Mouse (Mus musculus) midbrain, embryonic 13.5 days (tissue): ENCODE measurements at regions not wholly inside any gene's neighbourhood (a gene's known extent, or its start where the extent isn't known, plus 50 kb on each side); places are given as distances from the start of the nearest gene placed in this dataset.
A peak's percentile ranks its signal among the peaks of the same experiment; 100 is the strongest.

Experiments
- ATAC-seq: fragments of 200-750 bp; cut with Nextera tagmentation; 2 replicates; pipeline ENCODE4 v1.8.0; 2017; ENCODE audit warnings: mild to moderate bottlenecking, moderate TSS enrichment, moderate library complexity
- H3K27ac ChIP-seq: fragments of 300-500 bp; sonication (generic); 2 replicates; pipeline ENCODE4 v1.5.1; 2015; ENCODE audit warnings: inconsistent platforms, mild to moderate bottlenecking, moderate library complexity
- H3K27me3 ChIP-seq: fragments of 300-500 bp; sonication (generic); 2 replicates; pipeline ENCODE4 v1.6.1; 2015; ENCODE audit warnings: mild to moderate bottlenecking, inconsistent platforms
- H3K36me3 ChIP-seq: fragments of 300-500 bp; sonication (generic); 2 replicates; pipeline ENCODE4 v1.6.1; 2015; ENCODE audit warnings: mild to moderate bottlenecking, inconsistent platforms
- H3K4me1 ChIP-seq: fragments of 300-500 bp; sonication (generic); replicated peaks from 2 replicates; pipeline ENCODE4 v1.6.1; 2015; ENCODE audit warnings: inconsistent platforms
- H3K4me2 ChIP-seq: fragments of 300-500 bp; sonication (generic); replicated peaks from 2 replicates; pipeline ENCODE4 v1.6.1; 2015; ENCODE audit warnings: moderate library complexity, mild to moderate bottlenecking, inconsistent platforms
- H3K4me3 ChIP-seq: fragments of 300-500 bp; sonication (generic); replicated peaks from 2 replicates; pipeline ENCODE4 v1.5.1; 2015; ENCODE audit warnings: mild to moderate bottlenecking, inconsistent platforms
- H3K9ac ChIP-seq: fragments of 300-500 bp; sonication (generic); replicated peaks from 2 replicates; pipeline ENCODE4 v1.6.1; 2015; ENCODE audit warnings: mild to moderate bottlenecking, inconsistent platforms
- H3K9me3 ChIP-seq: fragments of 300-500 bp; sonication (generic); 2 replicates; pipeline ENCODE4 v1.6.1; 2016; ENCODE audit warnings: mild to moderate bottlenecking, inconsistent platforms
- WGBS: fragments of 180-500 bp; shearing (Covaris S2); methylation state at CpG from one replicate; pipeline ENCODE4 v1.1.7; 2015; 5-methylcytosine and 5-hydroxymethylcytosine counted together

DNA sequence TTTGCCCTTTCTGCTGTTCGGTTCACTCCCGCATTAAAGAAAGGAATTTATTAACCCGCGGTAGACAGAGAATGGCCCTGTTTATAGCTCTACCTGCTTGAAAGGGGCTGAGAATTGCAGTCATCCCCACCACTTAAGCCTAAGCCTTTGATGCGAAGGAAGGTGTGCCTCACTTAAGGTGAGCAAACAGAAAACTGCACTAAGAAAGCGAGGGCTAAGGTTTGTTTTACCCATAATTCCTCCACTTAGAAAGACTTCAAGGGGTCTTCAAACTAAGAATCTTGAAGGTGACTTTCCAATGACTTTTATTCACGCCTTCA lies 540.7 kb upstream of the Gm19410 start:
- 84% methylated on average over 7 of the region's 7 CpGs for WGBS
- H3K9ac ChIP-seq: no peak overlapping the region
- H3K4me1 ChIP-seq: no peaks in the 10 kb centered on the region
- H3K36me3 ChIP-seq: no peaks in the 10 kb centered on the region
- no peak overlapping the region for H3K4me3 ChIP-seq
- no peak for ATAC-seq
- no peaks in the 10 kb centered on the region for H3K27me3 ChIP-seq
- H3K4me2 ChIP-seq: no peak overlapping the region
- no peaks in the 10 kb centered on the region for H3K9me3 ChIP-seq
- H3K27ac ChIP-seq: no peak overlapping the region

DNA sequence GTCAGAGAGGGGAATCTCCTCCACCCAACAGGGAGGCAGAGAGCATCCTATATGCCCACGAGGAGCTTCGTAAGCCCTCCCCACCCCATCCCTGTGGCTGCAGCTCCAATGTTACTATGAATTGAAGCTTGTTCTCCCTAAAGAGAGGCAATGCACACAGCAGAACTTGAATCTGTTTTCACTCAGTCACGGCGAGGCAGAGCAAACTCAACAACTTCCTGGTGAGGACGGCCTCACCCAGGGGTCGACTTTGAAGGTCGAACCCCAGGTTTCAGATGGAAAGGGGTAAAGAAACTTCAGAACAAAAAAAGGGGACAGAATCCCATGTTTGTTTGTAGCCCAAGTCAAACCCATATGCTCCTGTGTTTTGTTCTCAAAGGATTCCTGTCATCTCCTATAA lies 538.5 kb upstream of the Gm19410 start:
- H3K4me1 ChIP-seq: no peaks in the 10 kb centered on the region
- no peak overlapping the region for H3K27ac ChIP-seq
- H3K36me3 ChIP-seq: no peaks in the 10 kb centered on the region
- no peaks in the 10 kb centered on the region for H3K27me3 ChIP-seq
- no peak for ATAC-seq
- H3K4me2 ChIP-seq: no peak overlapping the region
- no peak overlapping the region for H3K9ac ChIP-seq
- WGBS: 92% methylated on average over 7 of the region's 7 CpGs
- no peaks in the 10 kb centered on the region for H3K9me3 ChIP-seq
- no peak overlapping the region for H3K4me3 ChIP-seq

DNA sequence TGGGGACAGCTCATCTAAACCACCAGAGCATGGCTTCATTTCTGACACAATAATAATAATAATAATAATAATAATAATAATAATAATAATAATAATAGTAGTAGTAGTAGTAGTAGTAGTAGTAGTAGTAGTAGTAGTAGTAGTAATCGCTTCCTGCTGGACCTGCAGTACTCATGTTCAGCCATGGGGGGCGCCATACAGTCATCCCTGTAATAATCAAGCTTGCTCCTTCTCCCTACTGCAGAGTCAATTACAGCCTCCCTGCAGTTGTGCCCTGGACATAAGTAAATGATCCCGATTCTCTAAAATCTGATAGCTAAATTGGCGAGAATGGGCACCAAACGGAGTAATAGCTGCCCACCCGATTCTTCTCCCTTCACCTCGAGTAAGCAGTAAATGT lies 537.1 kb upstream of the Gm19410 start:
- Histone ChIP-seq H3K4me2 (no peak overlapping the region), H3K9me3 (no peaks in the 10 kb centered on the region), H3K27ac (no peak overlapping the region), H3K9ac (no peak overlapping the region), H3K27me3 (no peaks in the 10 kb centered on the region), H3K36me3 (no peaks in the 10 kb centered on the region), H3K4me1 (no peaks in the 10 kb centered on the region), H3K4me3 (no peak overlapping the region)
- 80% methylated on average over 7 of the region's 7 CpGs for WGBS
- no peak for ATAC-seq

DNA sequence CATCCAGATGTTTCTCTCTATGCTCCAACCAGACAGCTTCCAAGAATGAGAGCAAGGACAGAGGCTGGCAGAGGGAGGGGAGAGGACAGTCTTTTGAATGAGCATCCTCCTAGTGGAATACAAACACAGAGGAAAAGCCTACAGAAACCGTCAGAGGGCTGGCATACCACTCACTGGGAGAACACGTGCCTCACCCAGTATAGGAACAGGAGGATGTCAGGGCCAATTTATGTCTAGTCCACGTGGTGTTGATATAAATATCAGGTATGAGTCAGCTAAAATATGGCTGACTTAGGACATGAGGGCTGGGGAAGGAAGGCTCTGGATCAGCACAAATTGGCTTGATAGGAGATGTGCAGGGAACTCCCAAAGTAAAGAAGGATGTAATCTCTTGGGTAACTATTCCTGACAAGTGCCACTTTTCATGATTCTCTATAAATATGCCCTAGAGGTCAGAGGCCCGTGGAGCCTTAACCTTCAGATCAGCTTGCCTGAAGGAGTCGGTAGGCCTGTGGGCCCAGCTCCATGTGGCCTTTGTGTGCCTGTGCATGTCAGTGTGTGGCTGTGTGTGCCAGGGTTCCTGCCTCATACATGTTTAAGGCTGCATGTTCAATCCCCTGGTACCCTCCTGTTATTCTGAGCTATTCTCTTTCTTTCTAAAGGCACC lies 531.9 kb upstream of the Gm19410 start:
- H3K27ac ChIP-seq: peak overlapping the region; percentile 19; the same call in 1 of the 2 replicates
- no peaks in the 10 kb centered on the region for H3K36me3 ChIP-seq
- 47% methylated on average over 5 of the region's 5 CpGs for WGBS
- no peaks in the 10 kb centered on the region for H3K27me3 ChIP-seq
- H3K4me3 ChIP-seq: no peak overlapping the region
- no peak overlapping the region for H3K9ac ChIP-seq
- no peaks in the 10 kb centered on the region for H3K9me3 ChIP-seq
- H3K4me1 ChIP-seq: peaks cover 16% of the 10 kb centered on the region; the same call in 1 of the 2 replicates
- H3K4me2 ChIP-seq: no peak overlapping the region
- no peak for ATAC-seq

DNA sequence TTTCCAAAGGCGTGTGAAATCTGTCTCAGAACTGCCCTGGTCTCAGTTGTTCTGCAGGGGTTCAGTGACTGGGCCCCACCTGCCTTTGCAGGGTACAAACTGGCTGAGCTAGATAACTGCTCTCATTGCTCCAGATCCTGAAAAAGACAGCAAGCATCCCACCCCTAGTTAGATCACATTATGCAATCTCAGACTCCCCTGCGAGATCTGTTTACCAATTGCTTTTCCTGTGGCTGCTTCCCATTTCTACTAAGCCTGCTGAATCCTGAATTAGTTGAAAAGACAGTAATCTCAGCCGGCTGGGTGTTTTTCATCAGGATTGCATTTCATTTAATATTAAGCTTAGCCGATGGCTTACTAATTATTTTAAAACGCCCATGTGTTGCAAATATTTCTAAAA lies 531.2 kb upstream of the Gm19410 start:
- 50% methylated on average over 5 of the region's 5 CpGs for WGBS
- Histone ChIP-seq H3K9ac (no peak overlapping the region), H3K9me3 (no peaks in the 10 kb centered on the region), H3K4me2 (no peak overlapping the region), H3K4me3 (no peak overlapping the region), H3K4me1 (peaks cover 16% of the 10 kb centered on the region; the same call in 1 of the 2 replicates), H3K27ac (peak overlapping the region; percentile 62), H3K27me3 (no peaks in the 10 kb centered on the region), H3K36me3 (no peaks in the 10 kb centered on the region)
- 0 out of 2 replicates have a peak, but pooled peaks have one; percentile 27 for ATAC-seq

DNA sequence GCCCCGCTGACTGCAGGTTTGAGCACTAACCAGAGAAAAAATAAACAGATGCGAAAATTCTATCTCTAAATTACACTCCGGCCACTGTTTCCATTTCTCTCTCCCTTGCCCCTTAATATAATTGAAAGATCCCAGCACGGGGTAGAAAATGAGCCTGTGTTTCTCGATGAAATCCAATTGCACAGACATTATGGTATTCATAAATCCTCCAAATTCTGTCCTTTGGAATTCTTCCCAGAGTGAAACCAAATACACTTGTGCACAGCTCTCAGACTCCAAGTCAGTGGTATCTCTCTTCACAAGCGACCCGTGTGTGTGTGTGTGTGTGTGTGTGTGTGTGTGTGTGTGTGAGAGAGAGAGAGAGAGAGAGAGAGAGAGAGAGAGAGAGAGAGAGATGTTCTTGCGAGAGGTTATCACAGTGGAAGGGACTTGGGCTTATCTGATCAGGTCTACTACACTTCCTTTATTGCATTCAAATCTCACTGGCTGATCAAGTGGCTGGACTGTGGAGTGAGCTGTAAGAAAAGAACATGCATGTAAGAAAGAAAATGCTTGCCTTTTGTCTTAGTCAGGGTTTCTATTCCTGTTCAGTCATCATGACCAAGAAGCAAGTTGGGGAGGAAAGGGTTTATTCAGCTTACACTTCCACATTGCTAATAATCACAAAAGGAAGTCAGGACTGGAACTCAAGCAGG lies 529.6 kb upstream of the Gm19410 start:
- no peak for ATAC-seq
- no peaks in the 10 kb centered on the region for H3K9me3 ChIP-seq
- H3K27ac ChIP-seq: no peak overlapping the region
- WGBS: 76% methylated on average over 8 of the region's 8 CpGs
- no peak overlapping the region for H3K4me3 ChIP-seq
- no peaks in the 10 kb centered on the region for H3K27me3 ChIP-seq
- H3K4me2 ChIP-seq: no peak overlapping the region
- H3K4me1 ChIP-seq: peaks cover 16% of the 10 kb centered on the region; the same call in 1 of the 2 replicates
- no peak overlapping the region for H3K9ac ChIP-seq
- no peaks in the 10 kb centered on the region for H3K36me3 ChIP-seq

DNA sequence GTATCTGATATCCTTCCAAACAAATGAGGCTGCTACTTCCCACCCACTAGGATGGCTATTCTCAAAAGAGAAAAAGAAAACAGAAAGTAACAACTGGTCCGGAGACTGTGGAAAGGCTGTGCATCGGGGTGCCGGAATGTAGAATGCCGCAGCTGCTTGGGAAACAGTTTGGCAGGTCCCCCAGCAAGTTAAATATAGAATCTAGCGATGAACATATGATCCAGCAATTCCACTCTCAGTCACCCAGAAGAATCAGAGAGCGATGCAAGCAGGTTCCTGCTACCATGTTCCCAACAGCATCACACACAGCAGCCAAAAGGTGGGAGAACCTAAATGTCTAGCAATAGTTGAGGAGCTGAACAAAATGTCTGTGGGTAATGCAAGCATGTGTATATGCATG lies 528.3 kb upstream of the Gm19410 start:
- H3K27me3 ChIP-seq: no peaks in the 10 kb centered on the region
- H3K27ac ChIP-seq: no peak overlapping the region
- WGBS: 90% methylated on average over 6 of the region's 6 CpGs
- H3K36me3 ChIP-seq: no peaks in the 10 kb centered on the region
- H3K4me2 ChIP-seq: no peak overlapping the region
- peaks cover 16% of the 10 kb centered on the region; the same call in 1 of the 2 replicates for H3K4me1 ChIP-seq
- H3K9me3 ChIP-seq: no peaks in the 10 kb centered on the region
- no peak overlapping the region for H3K4me3 ChIP-seq
- no peak overlapping the region for H3K9ac ChIP-seq
- no peak for ATAC-seq

DNA sequence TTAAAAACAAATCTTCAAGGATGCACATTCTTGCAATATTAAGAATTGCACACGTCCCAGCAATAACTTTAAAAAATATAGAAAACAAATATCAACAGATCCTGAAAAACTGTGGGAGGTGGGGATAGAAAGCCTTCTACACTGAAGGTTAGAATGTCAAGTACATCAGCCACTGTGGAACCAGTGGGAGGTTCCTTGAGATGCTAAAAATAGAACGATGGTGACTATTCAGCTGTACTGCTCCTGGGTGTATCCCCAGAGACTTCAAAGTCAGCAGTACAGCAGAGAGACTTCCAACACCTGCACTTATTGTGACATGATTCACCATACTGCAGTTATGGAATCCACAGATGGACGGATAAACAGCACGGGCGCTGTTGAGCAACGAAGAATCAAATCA lies 524.7 kb upstream of the Gm19410 start:
- H3K9ac ChIP-seq: no peak overlapping the region
- 93% methylated on average over 6 of the region's 6 CpGs for WGBS
- H3K9me3 ChIP-seq: no peaks in the 10 kb centered on the region
- H3K4me1 ChIP-seq: peaks cover 6% of the 10 kb centered on the region
- H3K27ac ChIP-seq: no peak overlapping the region
- H3K4me3 ChIP-seq: no peak overlapping the region
- H3K4me2 ChIP-seq: no peak overlapping the region
- ATAC-seq: no peak
- no peaks in the 10 kb centered on the region for H3K36me3 ChIP-seq
- H3K27me3 ChIP-seq: no peaks in the 10 kb centered on the region

DNA sequence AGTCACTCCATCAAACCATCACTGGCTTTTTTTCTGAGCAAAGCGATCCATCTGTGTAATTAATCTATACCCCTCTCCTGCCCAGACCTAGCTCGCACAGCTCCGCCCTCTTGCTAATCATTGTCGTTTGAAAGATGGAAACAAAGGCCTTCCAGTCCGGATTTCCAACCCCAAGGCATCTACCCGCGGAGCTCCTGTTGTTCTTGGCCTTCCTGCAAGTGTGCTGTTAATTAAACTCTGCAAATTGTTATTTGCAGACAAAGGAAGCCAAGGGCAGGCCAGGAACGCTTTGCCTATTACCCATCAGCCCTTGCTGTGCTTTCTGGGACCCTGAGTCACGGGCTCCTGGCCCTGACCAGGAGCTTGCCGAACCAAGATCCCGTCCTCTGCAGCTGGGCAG lies 522.0 kb upstream of the Gm19410 start:
- H3K4me3 ChIP-seq: no peak overlapping the region
- no peaks in the 10 kb centered on the region for H3K36me3 ChIP-seq
- no peak overlapping the region for H3K4me2 ChIP-seq
- H3K9ac ChIP-seq: no peak overlapping the region
- WGBS: 26% methylated on average over 11 of the region's 11 CpGs
- peaks cover 6% of the 10 kb centered on the region for H3K4me1 ChIP-seq
- no peak overlapping the region for H3K27ac ChIP-seq
- peak; percentile 20; the same call in 1 of the 2 replicates for ATAC-seq
- H3K9me3 ChIP-seq: no peaks in the 10 kb centered on the region
- H3K27me3 ChIP-seq: no peaks in the 10 kb centered on the region

DNA sequence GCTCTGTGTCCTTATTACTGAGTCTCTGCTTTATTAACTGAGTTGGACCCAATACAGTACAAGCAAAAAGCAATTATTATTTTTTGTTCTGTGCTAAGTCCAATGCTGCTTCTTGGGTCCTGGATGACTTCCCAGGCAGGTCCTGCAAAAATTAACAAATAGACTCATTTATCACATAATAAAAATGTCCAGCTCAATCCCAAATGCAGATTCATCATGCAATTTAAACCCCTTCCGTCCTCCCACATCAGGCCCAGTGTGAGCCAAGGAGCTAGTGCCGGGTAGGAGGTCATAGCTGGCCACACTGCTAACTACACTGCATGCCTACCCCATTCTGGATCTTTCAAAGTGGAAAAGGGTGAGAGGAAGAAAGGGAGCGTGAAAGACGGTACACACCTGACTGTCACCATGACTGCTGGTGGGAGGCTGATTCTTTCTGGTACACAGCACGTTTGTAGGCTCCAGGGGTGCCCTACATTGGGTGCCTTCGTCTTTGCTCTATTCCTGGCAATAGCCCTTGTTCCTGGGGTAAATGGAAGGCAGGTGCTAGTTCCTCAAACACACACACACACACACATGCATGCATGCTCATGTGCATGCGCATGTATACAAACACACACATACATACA lies 515.7 kb upstream of the Gm19410 start:
- no peaks in the 10 kb centered on the region for H3K9me3 ChIP-seq

DNA sequence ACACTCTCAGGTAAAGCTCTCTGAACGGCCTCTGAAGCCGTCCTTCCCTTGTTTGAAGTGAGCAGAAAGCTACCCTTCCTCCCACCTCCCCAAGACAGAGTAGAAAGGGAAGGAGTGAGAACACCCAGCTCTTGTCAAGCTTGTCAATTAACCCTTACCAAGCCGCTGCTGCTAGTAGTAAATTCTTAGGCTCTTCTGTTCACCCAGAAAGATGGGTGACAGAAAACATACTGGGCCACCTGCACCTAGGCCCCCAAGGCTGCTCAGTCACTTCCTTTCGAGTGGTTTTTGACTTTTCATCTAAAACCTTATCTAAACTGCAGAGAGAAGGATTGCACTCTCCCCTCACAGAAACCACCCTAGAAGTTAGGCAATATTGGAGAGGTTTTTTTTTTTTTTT lies 514.9 kb upstream of the Gm19410 start:
- Histone ChIP-seq H3K27me3 (no peaks in the 10 kb centered on the region), H3K4me3 (no peak overlapping the region), H3K36me3 (no peaks in the 10 kb centered on the region), H3K9ac (no peak overlapping the region), H3K27ac (no peak overlapping the region), H3K4me2 (no peak overlapping the region), H3K9me3 (no peaks in the 10 kb centered on the region), H3K4me1 (no peaks in the 10 kb centered on the region)
- WGBS: 73% methylated on average over 4 of the region's 4 CpGs
- ATAC-seq: no peak

More for the DNA sequence above, 515.7 kb upstream of the Gm19410 start:
- no peak for ATAC-seq
- Histone ChIP-seq H3K27ac (no peak overlapping the region), H3K4me3 (no peak overlapping the region), H3K4me2 (no peak overlapping the region), H3K4me1 (no peaks in the 10 kb centered on the region), H3K36me3 (no peaks in the 10 kb centered on the region), H3K9ac (no peak overlapping the region), H3K27me3 (no peaks in the 10 kb centered on the region)
- 89% methylated on average over 7 of the region's 7 CpGs for WGBS

DNA sequence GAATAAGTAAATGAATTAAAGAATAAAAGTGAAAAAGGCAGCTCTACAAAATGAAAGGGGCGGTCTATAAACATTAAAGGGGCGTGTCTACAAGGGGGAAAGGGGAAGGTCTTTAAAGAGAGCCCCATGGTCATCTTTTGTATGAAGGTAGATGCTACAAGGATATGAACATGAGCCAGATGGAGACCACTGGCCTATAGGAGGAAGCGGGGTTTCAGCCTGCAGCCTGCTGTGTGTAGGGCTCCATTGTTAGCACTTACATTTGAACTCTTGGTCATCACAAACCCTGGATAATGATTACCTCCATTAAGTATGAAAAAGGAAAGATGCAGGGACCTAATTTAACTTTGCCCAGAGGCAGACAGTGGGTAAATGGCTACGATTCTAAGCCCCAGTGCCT lies 511.6 kb upstream of the Gm19410 start:
- Histone ChIP-seq H3K4me3 (no peak overlapping the region), H3K4me2 (no peak overlapping the region), H3K9ac (no peak overlapping the region), H3K27ac (no peak overlapping the region), H3K36me3 (no peaks in the 10 kb centered on the region), H3K27me3 (no peaks in the 10 kb centered on the region), H3K4me1 (no peaks in the 10 kb centered on the region), H3K9me3 (no peaks in the 10 kb centered on the region)
- 94% methylated on average over 4 of the region's 4 CpGs for WGBS
- no peak for ATAC-seq
